8 mouse cellular contexts compared by ENCODE assay signal in the genomic region with DNA sequence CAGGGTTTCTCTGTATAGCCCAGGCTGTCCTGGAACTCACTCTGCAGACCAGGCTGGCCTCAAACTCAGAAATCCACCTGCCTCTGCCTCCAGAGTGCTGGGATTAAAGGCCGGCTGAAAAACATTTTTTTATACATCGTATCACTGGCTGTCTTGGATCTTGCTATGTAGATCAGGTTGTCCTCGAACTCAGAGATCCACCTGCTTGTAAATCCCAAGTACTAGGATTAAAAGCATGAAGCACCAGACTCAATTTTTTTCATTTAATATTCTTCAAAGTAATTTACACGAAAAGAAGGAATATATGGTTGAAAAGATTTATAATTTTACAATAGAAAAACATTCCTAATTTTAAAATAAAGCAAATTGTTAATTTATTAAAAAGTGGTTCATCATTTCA. TPM values are rescaled to one million over a fixed set of nuclear protein-coding genes. Genes with fewer than 3 reads are reported as not detected.
DNase-seq lines count a peak whose midpoint lies in the region; ATAC-seq lines count a peak whose summit lies in the region.

No protein-coding gene starts in this region.

- peaks cover 8% of the 10 kb centered on the region; the same call in 1 of the 2 replicates for H3K36me3 ChIP-seq in heart, embryonic 15.5 days
- H3K36me3 ChIP-seq in hindbrain, embryonic 14.5 days (replicated peaks; ENCODE audit: control insufficient read depth, insufficient read depth) = peaks cover 5% of the 10 kb centered on the region
- H3K36me3 ChIP-seq in macrophage (ENCODE audit: inconsistent target) = no peaks in the 10 kb centered on the region

- peaks cover 59% of the 10 kb centered on the region for H3K79me2 ChIP-seq in macrophage (ENCODE audit: inconsistent target)

- H3K4me2 ChIP-seq in heart, embryonic 15.5 days = peak overlapping the region; percentile 92; the same call in 1 of the 2 replicates
- H3K4me2 ChIP-seq in hindbrain, embryonic 14.5 days (replicated peaks) = peak overlapping the region; percentile 90; the same call in 1 of the 2 replicates

- DNase-seq in heart, postnatal 25 days (ENCODE audit: low spot score) = no peak
- no peak for DNase-seq in hindbrain, embryonic 14.5 days (ENCODE audit: low spot score)
- no peak for DNase-seq in left cerebral cortex, adult 8-10 months (ENCODE audit: low spot score in 2 of 2)
- DNase-seq in thymus, postnatal 10 days (ENCODE audit: low spot score in 2 of 2) = no peak
- no peak for DNase-seq in ovary, postnatal 36 days (ENCODE audit: low spot score)

- H3K9ac ChIP-seq in heart, embryonic 15.5 days = no peak overlapping the region
- H3K9ac ChIP-seq in hindbrain, embryonic 14.5 days = no peak overlapping the region

- WGBS in heart, embryonic 15.5 days = 69% methylated on average over 4 of the region's 4 CpGs
- WGBS in hindbrain, embryonic 14.5 days = 81% methylated on average over 4 of the region's 4 CpGs
- 75% methylated on average over 4 of the region's 4 CpGs for WGBS in macrophage (ENCODE audit: missing documents)

- peak overlapping the region; percentile 69; the same call in 1 of the 2 replicates for H3K27ac ChIP-seq in heart, embryonic 15.5 days
- no peak overlapping the region for H3K27ac ChIP-seq in brown adipose tissue, adult 24 weeks (replicated peaks; ENCODE audit: low read depth, low read length)
- H3K27ac ChIP-seq in hindbrain, embryonic 14.5 days = no peak overlapping the region
- peak overlapping the region; percentile 46; the same call in 1 of the 2 replicates for H3K27ac ChIP-seq in macrophage

- intact Hi-C loops in heart, postnatal 25 days (cut with DNase I) = no loop called here

- H3K27me3 ChIP-seq in heart, embryonic 15.5 days = no peaks in the 10 kb centered on the region
- H3K27me3 ChIP-seq in hindbrain, embryonic 14.5 days (ENCODE audit: control insufficient read depth, insufficient read depth, low read length) = no peaks in the 10 kb centered on the region

- peaks cover 33% of the 10 kb centered on the region for H3K4me1 ChIP-seq in heart, embryonic 15.5 days (replicated peaks)
- peaks cover 3% of the 10 kb centered on the region for H3K4me1 ChIP-seq in brown adipose tissue, adult 24 weeks (ENCODE audit: control insufficient read depth, insufficient read depth, insufficient read length, low read length)
- peaks cover 19% of the 10 kb centered on the region; the same call in 1 of the 2 replicates for H3K4me1 ChIP-seq in hindbrain, embryonic 14.5 days (replicated peaks; ENCODE audit: control insufficient read depth, insufficient read depth, low read length)

- no peaks in the 10 kb centered on the region for H3K9me3 ChIP-seq in heart, embryonic 15.5 days (replicated peaks)
- H3K9me3 ChIP-seq in hindbrain, embryonic 14.5 days (ENCODE audit: control insufficient read depth, low read length) = no peaks in the 10 kb centered on the region

- ATAC-seq in heart, embryonic 15.5 days (replicated peaks; ENCODE audit: insufficient number of reproducible peaks, insufficient read depth, low FRiP score, low read depth) = no peak
- no peak for ATAC-seq in hindbrain, embryonic 14.5 days (ENCODE audit: low FRiP score)

- H3K4me3 ChIP-seq in heart, embryonic 15.5 days = peak overlapping the region; percentile 91; the same call in 1 of the 2 replicates
- peak overlapping the region; percentile 29; the same call in 1 of the 2 replicates for H3K4me3 ChIP-seq in brown adipose tissue, adult 24 weeks (ENCODE audit: insufficient read depth, low read depth, low read length)
- peak overlapping the region; percentile 61 for H3K4me3 ChIP-seq in hindbrain, embryonic 14.5 days (replicated peaks; ENCODE audit: low read length)
- peak overlapping the region; percentile 33 for H3K4me3 ChIP-seq in macrophage (ENCODE audit: inconsistent target)

RNA-seq across cellular contexts. Expression of a gene that starts 0.9 kb away (rescaled TPM):
- 10.1 and 15.0 TPM in 2 replicates for polyA plus RNA-seq in heart, embryonic 15.5 days (2015; fragmentation: Nextera tagmentation; extraction: Ambion mirVana)
- 1 to 10 TPM in 1 of 2 experiments, under 1 TPM in 1; 0.95 to 1.2 TPM for total RNA-seq in heart, postnatal 25 days (2021)
- 0.99 and 2.7 TPM in 2 replicates for polyA plus RNA-seq in brown adipose tissue, adult 24 weeks (2012; ENCODE audit: insufficient read depth, insufficient read length, missing spikeins)
- 3.1 and 3.6 TPM in 2 replicates for polyA plus RNA-seq in hindbrain, embryonic 14.5 days (2014; fragmentation: Nextera tagmentation; extraction: Ambion mirVana)
- total RNA-seq in macrophage (2018; cell fraction: chromatin; rRNA removed) = 10 to 100 TPM in 3 of 26 experiments, 1 to 10 TPM in 23; 1.3 to 12.4 (median 5.2) TPM
- total RNA-seq in macrophage (2018; cell fraction: cytosol; rRNA removed) = 1 to 10 TPM; 1.3 to 6.7 (median 3.3) TPM
- total RNA-seq in macrophage (2018; cell fraction: nucleus; rRNA removed) = 10 to 100 TPM in 2 of 26 experiments, 1 to 10 TPM in 24; 1.6 to 28.4 (median 4.3) TPM
- polyA plus RNA-seq in macrophage (2018) = 2.5 to 17.1 TPM (median 6.2 TPM) in 3 replicates
- 1 to 10 TPM; 2.6 to 3.5 (median 3.1) TPM for total RNA-seq in left cerebral cortex, adult 8-10 months (2022)

RNA-seq across cellular contexts. Expression of a gene that starts 2.9 kb away (rescaled TPM):
- polyA plus RNA-seq in heart, embryonic 15.5 days (2015; fragmentation: Nextera tagmentation; extraction: Ambion mirVana) = 67.0 and 93.4 TPM in 2 replicates
- 10 to 100 TPM; 17.6 to 19.8 TPM for total RNA-seq in heart, postnatal 25 days (2021)
- 14.0 and 16.1 TPM in 2 replicates for polyA plus RNA-seq in brown adipose tissue, adult 24 weeks (2012; ENCODE audit: insufficient read depth, insufficient read length, missing spikeins)
- 91.1 and 94.1 TPM in 2 replicates for polyA plus RNA-seq in hindbrain, embryonic 14.5 days (2014; fragmentation: Nextera tagmentation; extraction: Ambion mirVana)
- total RNA-seq in macrophage (2018; cell fraction: chromatin; rRNA removed) = 100 to 1,000 TPM in 25 of 26 experiments, 10 to 100 TPM in 1; 94.5 to 340 (median 169) TPM
- total RNA-seq in macrophage (2018; cell fraction: cytosol; rRNA removed) = 10 to 100 TPM; 31.1 to 80.6 (median 57.8) TPM
- total RNA-seq in macrophage (2018; cell fraction: nucleus; rRNA removed) = 100 to 1,000 TPM in 14 of 26 experiments, 10 to 100 TPM in 12; 48.9 to 325 (median 105) TPM
- polyA plus RNA-seq in macrophage (2018) = 33.5 to 87.9 TPM (median 87.4 TPM) in 3 replicates
- 10 to 100 TPM; 31.2 to 36.7 (median 34.0) TPM for total RNA-seq in left cerebral cortex, adult 8-10 months (2022)

RNA-seq across cellular contexts. Expression of a gene that starts 33.8 kb away (rescaled TPM):
- 61.1 and 81.1 TPM in 2 replicates for polyA plus RNA-seq in heart, embryonic 15.5 days (2015; fragmentation: Nextera tagmentation; extraction: Ambion mirVana)
- 10 to 100 TPM; 50.0 to 59.4 TPM for total RNA-seq in heart, postnatal 25 days (2021)
- 43.2 and 52.6 TPM in 2 replicates for polyA plus RNA-seq in brown adipose tissue, adult 24 weeks (2012; ENCODE audit: insufficient read depth, insufficient read length, missing spikeins)
- 146 and 151 TPM in 2 replicates for polyA plus RNA-seq in hindbrain, embryonic 14.5 days (2014; fragmentation: Nextera tagmentation; extraction: Ambion mirVana)
- total RNA-seq in macrophage (2018; cell fraction: chromatin; rRNA removed) = 100 to 1,000 TPM in 3 of 26 experiments, 10 to 100 TPM in 23; 29.5 to 116 (median 76.4) TPM
- 10 to 100 TPM; 30.0 to 50.6 (median 39.5) TPM for total RNA-seq in macrophage (2018; cell fraction: cytosol; rRNA removed)
- 10 to 100 TPM; 26.4 to 93.3 (median 45.4) TPM for total RNA-seq in macrophage (2018; cell fraction: nucleus; rRNA removed)
- polyA plus RNA-seq in macrophage (2018) = 31.2 to 42.2 TPM (median 38.7 TPM) in 3 replicates
- total RNA-seq in left cerebral cortex, adult 8-10 months (2022) = 100 to 1,000 TPM; 107 to 123 (median 117) TPM

RNA-seq across cellular contexts. Expression of a gene that starts 34.0 kb away (rescaled TPM):
- polyA plus RNA-seq in heart, embryonic 15.5 days (2015; fragmentation: Nextera tagmentation; extraction: Ambion mirVana) = 13.7 and 17.2 TPM in 2 replicates
- 10 to 100 TPM; 14.1 to 14.6 TPM for total RNA-seq in heart, postnatal 25 days (2021)
- polyA plus RNA-seq in brown adipose tissue, adult 24 weeks (2012; ENCODE audit: insufficient read depth, insufficient read length, missing spikeins) = 7.5 and 10.4 TPM in 2 replicates
- 5.6 and 6.0 TPM in 2 replicates for polyA plus RNA-seq in hindbrain, embryonic 14.5 days (2014; fragmentation: Nextera tagmentation; extraction: Ambion mirVana)
- 1 to 10 TPM; 1.1 to 4.3 (median 1.8) TPM for total RNA-seq in macrophage (2018; cell fraction: chromatin; rRNA removed)
- total RNA-seq in macrophage (2018; cell fraction: cytosol; rRNA removed) = under 1 TPM in 23 of 26 experiments, not detected in 3; 0.07 to 0.38 (median 0.18) TPM
- 1 to 10 TPM in 20 of 26 experiments, under 1 TPM in 6; 0.33 to 3.4 (median 1.4) TPM for total RNA-seq in macrophage (2018; cell fraction: nucleus; rRNA removed)
- 0.22 to 0.28 TPM in 2 of 3 replicates, not detected in the other for polyA plus RNA-seq in macrophage (2018)
- 1 to 10 TPM; 1.7 to 2.4 (median 2.1) TPM for total RNA-seq in left cerebral cortex, adult 8-10 months (2022)

RNA-seq across cellular contexts. Expression of a gene that starts 35.5 kb away (rescaled TPM):
- 42.0 and 45.0 TPM in 2 replicates for polyA plus RNA-seq in heart, embryonic 15.5 days (2015; fragmentation: Nextera tagmentation; extraction: Ambion mirVana)
- 10 to 100 TPM; 49.7 to 51.5 TPM for total RNA-seq in heart, postnatal 25 days (2021)
- 41.1 and 69.6 TPM in 2 replicates for polyA plus RNA-seq in brown adipose tissue, adult 24 weeks (2012; ENCODE audit: insufficient read depth, insufficient read length, missing spikeins)
- polyA plus RNA-seq in hindbrain, embryonic 14.5 days (2014; fragmentation: Nextera tagmentation; extraction: Ambion mirVana) = 72.0 and 75.6 TPM in 2 replicates
- total RNA-seq in macrophage (2018; cell fraction: chromatin; rRNA removed) = 10 to 100 TPM; 24.4 to 88.3 (median 51.3) TPM
- 10 to 100 TPM; 25.7 to 48.8 (median 31.2) TPM for total RNA-seq in macrophage (2018; cell fraction: cytosol; rRNA removed)
- 10 to 100 TPM; 17.0 to 58.2 (median 27.0) TPM for total RNA-seq in macrophage (2018; cell fraction: nucleus; rRNA removed)
- polyA plus RNA-seq in macrophage (2018) = 28.9 to 74.4 TPM (median 41.1 TPM) in 3 replicates
- total RNA-seq in left cerebral cortex, adult 8-10 months (2022) = 10 to 100 TPM; 86.2 to 97.2 (median 91.5) TPM

Comparison
In these comparisons a context has a peak if more than half of its experiments do, and no peak if none do; other contexts are left out.
1. H3K27ac ChIP-seq: peak in heart, embryonic 15.5 days (single experiment) and macrophage (single experiment); none in brown adipose tissue, adult 24 weeks (single experiment) and hindbrain, embryonic 14.5 days (single experiment).
2. H3K4me3 ChIP-seq: peak in every context shown above with its lines; median percentile 91 in heart, embryonic 15.5 days; 61 in hindbrain, embryonic 14.5 days; 33 in macrophage; 29 in brown adipose tissue, adult 24 weeks.